Mouse (Mus musculus) brain, embryonic 14.5 days (tissue): ENCODE results near the gene Zfhx3.

ENCODE experiments used
- CTCF ChIP-seq: fragments of 200-500 bp; IDR thresholded peaks from 2 replicates; pipeline ENCODE4 v1.5.1; 2012; ENCODE audit warnings: inconsistent platforms, mild to moderate bottlenecking, moderate library complexity, borderline replicate concordance; ENCODE audit not compliant: insufficient read depth, insufficient read length; ENCODE audit errors: extremely low read depth
- POLR2A ChIP-seq: fragments of 200-500 bp; IDR thresholded peaks from 2 replicates; pipeline ENCODE4 v1.6.1; 2012; ENCODE audit warnings: mild to moderate bottlenecking, inconsistent platforms, borderline replicate concordance; ENCODE audit not compliant: poor library complexity, insufficient read depth, insufficient read length, severe bottlenecking; ENCODE audit errors: extremely low read depth

DNA sequence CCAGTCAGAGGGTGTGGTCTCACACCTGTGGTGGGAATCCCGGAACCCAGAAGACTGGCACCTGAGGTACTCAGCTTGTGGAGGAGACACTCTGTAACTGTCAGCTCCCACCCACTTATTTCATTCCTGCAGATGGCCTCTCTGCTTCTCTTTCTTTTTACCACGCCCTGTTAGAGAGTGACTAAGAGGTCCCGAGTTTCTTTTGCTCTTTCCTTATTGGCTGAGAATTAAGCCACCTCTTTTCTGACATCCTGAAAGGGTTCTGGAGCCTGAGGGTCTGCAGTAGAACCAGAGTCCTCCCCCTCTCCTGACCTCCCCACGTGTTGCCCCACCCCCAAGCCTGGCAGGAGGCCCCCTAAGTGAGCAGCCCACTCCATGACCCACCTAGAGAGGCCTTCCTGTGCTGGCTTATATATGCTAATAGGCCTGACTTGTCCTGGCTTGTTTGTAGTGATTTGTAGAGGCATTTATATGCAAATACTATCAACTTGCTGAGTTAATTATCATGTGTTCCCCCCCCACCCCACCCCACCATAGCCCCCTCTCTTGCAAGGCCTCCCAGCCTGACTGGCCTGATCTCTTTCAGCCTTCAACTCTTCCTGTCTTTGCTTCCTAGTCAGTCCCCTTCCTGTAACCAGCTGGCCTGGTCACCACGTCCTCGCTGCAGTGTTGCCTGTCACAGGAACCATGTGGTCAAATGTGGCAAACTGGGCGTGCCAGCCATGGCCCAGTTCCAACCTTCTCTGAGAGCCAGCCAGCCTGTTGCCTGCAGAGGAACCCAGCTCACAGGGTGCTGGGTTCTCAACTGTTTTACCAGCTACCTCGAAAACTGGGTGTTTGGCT lies 780.4 kb downstream of the Zfhx3 start:
- TF ChIP-seq CTCF (no peak), POLR2A (no peak)
